Mouse (Mus musculus): Measurements from ENCODE around the gene Cdh23. TPM values are rescaled to one million over a fixed set of nuclear protein-coding genes. Genes with fewer than 3 reads are reported as not detected.

Gene Cdh23
- total RNA-seq, 2 experiments from 2014 or later: 0.29 to 0.36 TPM

- peak; percentile 29 for ATAC-seq (ENCODE audit: poor library complexity, severe bottlenecking)
These were observed 426.9 kb downstream of the Cdh23 start for GRCm38 (mm10) chr10:60269141-60270064.

- ATAC-seq (ENCODE audit: poor library complexity, severe bottlenecking): peak; percentile 65
These were observed 427.6 kb downstream of the Cdh23 start for GRCm38 (mm10) chr10:60268738-60269137.

- no peak for ATAC-seq (ENCODE audit: poor library complexity, severe bottlenecking)
These were observed 429.4 kb downstream of the Cdh23 start for GRCm38 (mm10) chr10:60266842-60267401.

GRCm38 (mm10) chr10:60265252-60265651 is 431.0 kb downstream of the Cdh23 start:
- no peak for ATAC-seq (ENCODE audit: poor library complexity, severe bottlenecking)

GRCm38 (mm10) chr10:60263351-60263750 is 432.9 kb downstream of the Cdh23 start:
- ATAC-seq (ENCODE audit: poor library complexity, severe bottlenecking): peak; percentile 22

GRCm38 (mm10) chr10:60262386-60262785 is 433.9 kb downstream of the Cdh23 start:
- ATAC-seq (ENCODE audit: poor library complexity, severe bottlenecking): peak; percentile 61

GRCm38 (mm10) chr10:60261530-60261929 is 434.8 kb downstream of the Cdh23 start:
- no peak for ATAC-seq (ENCODE audit: poor library complexity, severe bottlenecking)

GRCm38 (mm10) chr10:60260557-60261294 is 435.6 kb downstream of the Cdh23 start:
- ATAC-seq (ENCODE audit: poor library complexity, severe bottlenecking): peak; percentile 84

- ATAC-seq (ENCODE audit: poor library complexity, severe bottlenecking): no peak
These were observed 438.9 kb downstream of the Cdh23 start for GRCm38 (mm10) chr10:60257261-60257825.

GRCm38 (mm10) chr10:60256088-60256487 is 440.2 kb downstream of the Cdh23 start:
- ATAC-seq (ENCODE audit: poor library complexity, severe bottlenecking): no peak

Other genes with a start within 250 kb of the Cdh23 start
- 74.1 and 81.6 TPM in 2 replicates for gene Slc29a3, start 56.3 kb upstream of the Cdh23 start, total RNA-seq (2015)
- gene Slc29a3, start 56.3 kb upstream of the Cdh23 start, total RNA-seq (2017): 25.5 and 32.2 TPM in 2 replicates
- not detected in 2 replicates for gene Unc5b, start 135.1 kb upstream of the Cdh23 start, total RNA-seq (2015)
- gene Unc5b, start 135.1 kb upstream of the Cdh23 start, total RNA-seq (2017): 0.07 and 0.08 TPM in 2 replicates

Measured in megakaryocyte, adult 5-6 weeks (primary cell).